Mouse (Mus musculus) small intestine, adult 2 months (tissue): ENCODE data around the gene Setd6.

Experiments used
- CTCF ChIP-seq: fragments of 200-500 bp; IDR thresholded peaks from 2 replicates; pipeline ENCODE4 v1.5.1; 2012; ENCODE audit warnings: low read depth, mild to moderate bottlenecking, control low read depth, inconsistent platforms, low read length, moderate library complexity, mixed read lengths; ENCODE audit not compliant: insufficient replicate concordance, insufficient read length; ENCODE audit errors: extremely low read depth
- POLR2A ChIP-seq: fragments of 200-500 bp; IDR thresholded peaks from 2 replicates; pipeline ENCODE4 v1.6.1; 2012; ENCODE audit warnings: low read depth, mild to moderate bottlenecking, control low read depth, inconsistent platforms, low read length, moderate library complexity

GRCm38 (mm10) chr8:95672811-95673210, 42.9 kb upstream of the Setd6 start:
- TF ChIP-seq CTCF (no peak), POLR2A (no peak)
